Mouse (Mus musculus): ENCODE results near the gene Wnk1. TPM values are rescaled to one million over a fixed set of nuclear protein-coding genes. Genes with fewer than 3 reads are reported as not detected.

The Wnk1 gene
- polyA plus RNA-seq, 1 experiment from 2014 or later: 53.9 TPM

GRCm38 (mm10) chr6:119922136-119922535, 116.3 kb downstream of the Wnk1 start:
- Histone ChIP-seq H3K27me3 (replicated peaks; ENCODE audit: control insufficient read depth, insufficient read depth, low read length) (no peaks in the 10 kb centered on the region), H3K36me3 (ENCODE audit: control insufficient read depth, insufficient read depth) (peaks cover 27% of the 10 kb centered on the region), H3K9me3 (ENCODE audit: control insufficient read depth, low read length) (no peaks in the 10 kb centered on the region), H3K4me2 (ENCODE audit: low read length) (no peak overlapping the region), H3K9ac (replicated peaks; ENCODE audit: low read depth, low read length) (no peak overlapping the region), H3K4me3 (replicated peaks; ENCODE audit: low read length) (no peak overlapping the region), H3K4me1 (replicated peaks; ENCODE audit: control insufficient read depth, insufficient read depth, low read length) (peaks cover 4% of the 10 kb centered on the region; the same call in 1 of the 2 replicates), H3K27ac (ENCODE audit: low read length) (no peak overlapping the region)
- 83% methylated on average over 3 of the region's 3 CpGs for WGBS
- no peak for ATAC-seq

- Histone ChIP-seq H3K27me3 (replicated peaks; ENCODE audit: control insufficient read depth, insufficient read depth, low read length) (no peaks in the 10 kb centered on the region), H3K36me3 (ENCODE audit: control insufficient read depth, insufficient read depth) (peaks cover 29% of the 10 kb centered on the region), H3K4me3 (replicated peaks; ENCODE audit: low read length) (no peak overlapping the region), H3K4me1 (replicated peaks; ENCODE audit: control insufficient read depth, insufficient read depth, low read length) (peaks cover 1% of the 10 kb centered on the region; the same call in 1 of the 2 replicates), H3K9ac (replicated peaks; ENCODE audit: low read depth, low read length) (no peak overlapping the region), H3K9me3 (ENCODE audit: control insufficient read depth, low read length) (no peaks in the 10 kb centered on the region), H3K27ac (ENCODE audit: low read length) (no peak overlapping the region), H3K4me2 (ENCODE audit: low read length) (no peak overlapping the region)
- WGBS: 91% methylated on average over 16 of the region's 16 CpGs
- ATAC-seq: no peak
These were observed 119.8 kb downstream of the Wnk1 start for GRCm38 (mm10) chr6:119918561-119919181.

- 89% methylated on average over 5 of the region's 5 CpGs for WGBS
- no peak overlapping the region for H3K4me3 ChIP-seq (replicated peaks; ENCODE audit: low read length)
- H3K4me2 ChIP-seq (ENCODE audit: low read length): no peak overlapping the region
- no peak overlapping the region for H3K9ac ChIP-seq (replicated peaks; ENCODE audit: low read depth, low read length)
- no peak for ATAC-seq
- H3K9me3 ChIP-seq (ENCODE audit: control insufficient read depth, low read length): no peaks in the 10 kb centered on the region
- H3K4me1 ChIP-seq (replicated peaks; ENCODE audit: control insufficient read depth, insufficient read depth, low read length): no peaks in the 10 kb centered on the region
- no peak overlapping the region for H3K27ac ChIP-seq (ENCODE audit: low read length)
- no peaks in the 10 kb centered on the region for H3K27me3 ChIP-seq (replicated peaks; ENCODE audit: control insufficient read depth, insufficient read depth, low read length)
- peaks cover 30% of the 10 kb centered on the region for H3K36me3 ChIP-seq (ENCODE audit: control insufficient read depth, insufficient read depth)
These were observed 122.8 kb downstream of the Wnk1 start for GRCm38 (mm10) chr6:119915710-119916109.

- Histone ChIP-seq H3K27me3 (replicated peaks; ENCODE audit: control insufficient read depth, insufficient read depth, low read length) (no peaks in the 10 kb centered on the region), H3K36me3 (ENCODE audit: control insufficient read depth, insufficient read depth) (peaks cover 15% of the 10 kb centered on the region), H3K27ac (ENCODE audit: low read length) (no peak overlapping the region), H3K4me2 (ENCODE audit: low read length) (no peak overlapping the region), H3K4me1 (replicated peaks; ENCODE audit: control insufficient read depth, insufficient read depth, low read length) (no peaks in the 10 kb centered on the region), H3K9ac (replicated peaks; ENCODE audit: low read depth, low read length) (no peak overlapping the region), H3K4me3 (replicated peaks; ENCODE audit: low read length) (no peak overlapping the region), H3K9me3 (ENCODE audit: control insufficient read depth, low read length) (no peaks in the 10 kb centered on the region)
- WGBS: 76% methylated on average over 5 of the region's 5 CpGs
- no peak for ATAC-seq
These were observed 126.4 kb downstream of the Wnk1 start for GRCm38 (mm10) chr6:119912046-119912445.

- 80% methylated on average over 5 of the region's 5 CpGs for WGBS
- Histone ChIP-seq H3K4me3 (replicated peaks; ENCODE audit: low read length) (no peak overlapping the region), H3K36me3 (ENCODE audit: control insufficient read depth, insufficient read depth) (no peaks in the 10 kb centered on the region), H3K4me1 (replicated peaks; ENCODE audit: control insufficient read depth, insufficient read depth, low read length) (peaks cover 7% of the 10 kb centered on the region), H3K27ac (ENCODE audit: low read length) (no peak overlapping the region), H3K9ac (replicated peaks; ENCODE audit: low read depth, low read length) (no peak overlapping the region), H3K27me3 (replicated peaks; ENCODE audit: control insufficient read depth, insufficient read depth, low read length) (no peaks in the 10 kb centered on the region), H3K9me3 (ENCODE audit: control insufficient read depth, low read length) (no peaks in the 10 kb centered on the region), H3K4me2 (ENCODE audit: low read length) (no peak overlapping the region)
- no peak for ATAC-seq
These were observed 133.0 kb downstream of the Wnk1 start for GRCm38 (mm10) chr6:119905461-119905860.

- peak overlapping the region; percentile 94 for H3K27ac ChIP-seq (ENCODE audit: low read length)
- H3K4me3 ChIP-seq (replicated peaks; ENCODE audit: low read length): peak overlapping the region; percentile 90
- no peaks in the 10 kb centered on the region for H3K36me3 ChIP-seq (ENCODE audit: control insufficient read depth, insufficient read depth)
- peak overlapping the region; percentile 75 for H3K4me2 ChIP-seq (ENCODE audit: low read length)
- WGBS: 17% methylated on average over 15 of the region's 15 CpGs
- H3K4me1 ChIP-seq (replicated peaks; ENCODE audit: control insufficient read depth, insufficient read depth, low read length): peaks cover 7% of the 10 kb centered on the region
- no peaks in the 10 kb centered on the region for H3K27me3 ChIP-seq (replicated peaks; ENCODE audit: control insufficient read depth, insufficient read depth, low read length)
- H3K9ac ChIP-seq (replicated peaks; ENCODE audit: low read depth, low read length): peak overlapping the region; percentile 97
- no peak for ATAC-seq
- H3K9me3 ChIP-seq (ENCODE audit: control insufficient read depth, low read length): no peaks in the 10 kb centered on the region
These were observed 135.2 kb downstream of the Wnk1 start for GRCm38 (mm10) chr6:119903081-119903789.

- Histone ChIP-seq H3K4me1 (replicated peaks; ENCODE audit: control insufficient read depth, insufficient read depth, low read length) (peaks cover 7% of the 10 kb centered on the region), H3K9me3 (ENCODE audit: control insufficient read depth, low read length) (no peaks in the 10 kb centered on the region), H3K27me3 (replicated peaks; ENCODE audit: control insufficient read depth, insufficient read depth, low read length) (no peaks in the 10 kb centered on the region), H3K4me2 (ENCODE audit: low read length) (peak within 1 kb of the TSS; percentile 75), H3K27ac (ENCODE audit: low read length) (peak within 1 kb of the TSS; percentile 94), H3K36me3 (ENCODE audit: control insufficient read depth, insufficient read depth) (no peaks in the 10 kb centered on the region), H3K9ac (replicated peaks; ENCODE audit: low read depth, low read length) (peak within 1 kb of the TSS; percentile 97), H3K4me3 (replicated peaks; ENCODE audit: low read length) (peak within 1 kb of the TSS; percentile 90)
- under 1% methylated on average over 66 of the region's 67 CpGs for WGBS
- ATAC-seq: peak; percentile 91
These were observed 136.0 kb downstream of the Wnk1 start, which contains the start of gene Rad52 for GRCm38 (mm10) chr6:119902204-119903080. Gene Rad52, plus strand, starts transcription at chr6:119902698.

GRCm38 (mm10) chr6:119892711-119893110, 145.8 kb downstream of the Wnk1 start:
- WGBS: 90% methylated on average over 7 of the region's 7 CpGs
- Histone ChIP-seq H3K9ac (replicated peaks; ENCODE audit: low read depth, low read length) (no peak overlapping the region), H3K9me3 (ENCODE audit: control insufficient read depth, low read length) (no peaks in the 10 kb centered on the region), H3K4me1 (replicated peaks; ENCODE audit: control insufficient read depth, insufficient read depth, low read length) (no peaks in the 10 kb centered on the region), H3K27ac (ENCODE audit: low read length) (no peak overlapping the region), H3K36me3 (ENCODE audit: control insufficient read depth, insufficient read depth) (no peaks in the 10 kb centered on the region), H3K27me3 (replicated peaks; ENCODE audit: control insufficient read depth, insufficient read depth, low read length) (no peaks in the 10 kb centered on the region), H3K4me2 (ENCODE audit: low read length) (no peak overlapping the region), H3K4me3 (replicated peaks; ENCODE audit: low read length) (no peak overlapping the region)
- ATAC-seq: no peak

GRCm38 (mm10) chr6:119883151-119883550, 155.3 kb downstream of the Wnk1 start:
- no peak for ATAC-seq
- 82% methylated on average over 7 of the region's 7 CpGs for WGBS
- Histone ChIP-seq H3K27ac (ENCODE audit: low read length) (no peak overlapping the region), H3K27me3 (replicated peaks; ENCODE audit: control insufficient read depth, insufficient read depth, low read length) (no peaks in the 10 kb centered on the region), H3K9me3 (ENCODE audit: control insufficient read depth, low read length) (no peaks in the 10 kb centered on the region), H3K4me2 (ENCODE audit: low read length) (no peak overlapping the region), H3K4me3 (replicated peaks; ENCODE audit: low read length) (no peak overlapping the region), H3K9ac (replicated peaks; ENCODE audit: low read depth, low read length) (no peak overlapping the region), H3K36me3 (ENCODE audit: control insufficient read depth, insufficient read depth) (no peaks in the 10 kb centered on the region), H3K4me1 (replicated peaks; ENCODE audit: control insufficient read depth, insufficient read depth, low read length) (no peaks in the 10 kb centered on the region)
